Mouse (Mus musculus) gastrocnemius, postnatal 14 days (tissue): ENCODE data around the gene Foxp1. TPM values are rescaled to one million over a fixed set of nuclear protein-coding genes. Genes with fewer than 3 reads are reported as not detected.

Source experiments
- DNase-seq: peaks from one replicate; pipeline ENCODE4 v3.0.0; 2021; ENCODE audit warnings: mixed read lengths
- intact Hi-C: fragments of 180-260 bp; cut with DNase I; formaldehyde crosslinking; loops from one replicate; pipeline ENCODE4 v1.15.1; 2025; ENCODE audit warnings: low total_unique reads
- total RNA-seq, 2 experiments: library from RNA; stranded (reverse); gene quantifications; 2 replicates each; pipeline ENCODE4 v1.2.3; 2021

Gene Foxp1
- total RNA-seq, 2 experiments from 2014 or later = 18.0 to 20.7 TPM

DNA sequence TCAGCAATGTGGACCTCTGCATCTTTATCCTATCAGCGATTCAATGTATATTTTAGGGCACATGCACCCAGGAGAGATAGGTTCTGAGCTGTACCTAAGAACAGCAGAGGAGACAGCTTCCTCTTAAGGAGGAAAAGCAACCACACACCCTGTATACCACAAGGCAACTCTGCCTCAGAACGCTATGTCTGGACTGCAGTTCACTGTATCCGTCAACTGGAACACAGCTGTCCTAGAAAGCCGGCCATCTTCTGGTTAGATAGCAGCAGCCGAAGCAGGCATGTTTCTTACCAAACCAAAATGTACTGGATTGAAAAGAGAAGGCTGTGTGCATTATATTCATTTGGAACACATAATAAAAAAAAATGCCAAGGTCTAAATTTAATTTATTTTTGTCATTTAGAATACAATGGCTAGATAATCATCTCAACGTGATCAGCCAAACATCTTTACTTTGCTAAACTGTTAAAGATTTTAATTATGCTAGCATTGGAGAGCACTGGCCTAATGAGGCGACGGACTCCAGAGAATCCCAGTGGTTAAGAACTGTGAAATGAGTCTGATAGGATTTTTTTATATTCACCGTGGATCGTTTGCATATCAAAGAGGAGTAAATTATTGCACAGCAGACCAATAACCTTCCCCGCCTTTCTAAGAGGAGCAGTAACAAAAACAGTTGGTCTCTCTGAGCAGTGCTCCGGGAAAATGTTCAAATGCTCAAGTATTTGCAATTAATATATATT, 518.1 kb downstream of the Foxp1 start:
- intact Hi-C loops = no loop called here
- DNase-seq = no peak

DNA sequence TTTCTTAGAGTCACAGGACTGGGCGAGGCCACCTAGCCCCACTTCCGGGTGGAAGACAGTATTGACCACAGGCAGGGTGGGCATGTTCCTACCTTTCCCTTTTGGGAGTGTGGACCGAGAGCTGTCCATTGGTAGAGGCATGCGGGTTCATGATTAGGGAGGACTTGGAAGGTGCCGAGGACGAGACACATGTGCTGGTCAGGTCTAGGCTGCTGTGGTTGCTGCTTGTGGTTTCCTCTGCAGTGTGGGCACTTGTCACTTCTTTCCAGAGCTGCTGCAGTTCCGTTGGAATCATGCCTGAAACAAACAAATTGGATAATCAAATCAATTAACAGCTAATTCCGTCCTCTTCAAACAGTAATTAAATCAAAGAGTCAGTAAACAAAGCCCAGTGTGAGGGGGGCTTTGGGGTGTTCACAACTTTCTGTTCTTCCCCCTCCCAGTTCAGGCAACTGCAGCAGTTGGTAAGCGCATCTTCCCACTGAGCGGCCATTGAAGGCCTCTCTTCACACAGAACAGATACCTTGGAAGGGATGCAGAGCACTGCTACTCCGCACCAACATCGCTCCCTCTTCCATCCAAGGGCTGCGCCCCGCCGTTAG, 519.3 kb downstream of the Foxp1 start:
- intact Hi-C loops = no loop called here
- no peak for DNase-seq

DNA sequence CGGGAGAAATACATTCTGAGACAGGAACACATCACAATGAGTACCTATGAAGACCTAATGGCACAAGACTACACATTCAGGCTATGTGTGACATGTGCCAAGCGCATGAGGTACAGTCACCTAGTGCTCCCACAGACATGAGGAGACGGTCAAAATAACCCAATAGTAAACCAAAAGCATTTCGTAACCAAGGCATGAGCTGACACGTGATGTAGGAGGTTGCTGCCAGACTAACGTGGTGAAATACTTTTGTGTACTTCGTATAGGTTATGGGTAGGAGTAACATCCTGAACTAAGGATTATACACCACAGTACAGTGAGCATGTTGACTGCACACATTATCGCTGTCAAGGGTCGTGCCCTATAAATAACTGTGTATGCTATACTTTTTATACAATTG, 520.9 kb downstream of the Foxp1 start:
- no peak for DNase-seq
- intact Hi-C loops = no loop called here

DNA sequence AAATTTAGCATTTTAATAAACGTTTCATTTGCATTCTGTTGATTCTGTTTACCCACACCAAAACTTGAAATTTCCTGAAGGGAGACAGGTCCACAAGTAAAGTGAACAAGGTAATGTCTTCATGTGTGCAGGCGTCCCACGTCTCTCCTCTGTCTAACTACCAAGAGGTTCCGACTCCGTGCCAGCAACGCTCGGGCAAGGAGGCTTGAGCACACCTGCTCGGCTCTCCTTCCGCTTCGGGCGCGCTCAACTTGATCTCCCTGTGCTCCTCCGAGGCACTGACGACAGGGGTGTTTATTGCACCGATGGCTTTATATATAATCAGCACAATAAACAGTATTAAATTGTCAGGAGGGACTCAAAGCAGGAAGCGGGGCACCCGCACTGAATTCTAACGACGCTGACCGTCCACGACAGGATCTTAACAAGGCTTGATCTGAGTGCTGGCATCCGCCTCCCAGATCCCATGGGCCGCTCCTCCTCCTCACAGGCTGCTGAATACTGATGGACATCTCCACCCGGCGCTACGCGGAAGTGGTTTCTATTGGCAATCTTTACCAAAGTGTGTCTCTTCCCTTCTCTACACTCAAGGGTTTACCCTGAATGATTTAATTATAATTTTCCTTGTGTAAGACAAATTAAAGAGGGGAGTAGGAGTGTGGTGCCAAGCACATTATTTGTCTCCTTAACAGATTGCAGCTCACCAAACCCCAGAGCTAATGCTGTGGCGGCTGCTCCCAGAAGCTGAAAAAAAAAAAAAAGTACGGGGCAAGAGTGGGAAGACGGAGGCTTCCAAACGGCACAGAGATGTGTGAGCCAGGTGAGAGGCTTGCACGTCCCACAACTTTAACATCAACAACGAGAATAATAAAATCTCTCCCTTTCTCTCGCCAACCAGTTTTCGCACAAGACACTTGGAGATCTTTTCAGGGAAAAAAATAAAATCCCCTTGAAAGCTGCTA, 523.3 kb downstream of the Foxp1 start:
- no peak for DNase-seq
- intact Hi-C loops = no loop called here

DNA sequence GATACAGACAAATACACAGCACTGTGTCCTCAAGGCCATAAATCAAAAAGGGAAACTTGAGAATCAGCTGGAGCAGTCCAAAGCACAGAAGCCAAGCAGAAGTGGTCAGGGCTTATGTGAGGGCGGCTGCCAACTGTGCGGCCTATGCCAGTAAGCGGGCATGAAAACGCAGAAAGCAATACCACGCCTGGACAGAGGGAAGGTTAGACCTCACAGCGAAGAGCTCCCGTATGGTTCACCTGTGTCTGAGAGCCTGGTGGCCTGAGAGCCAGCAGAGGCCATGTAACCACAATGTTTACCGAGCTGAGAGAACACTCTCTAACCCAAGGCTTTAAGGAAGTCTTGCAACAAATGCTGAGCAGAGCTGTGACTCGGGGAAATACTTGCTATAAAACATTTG, 524.8 kb downstream of the Foxp1 start:
- peak; percentile 68 for DNase-seq

DNA sequence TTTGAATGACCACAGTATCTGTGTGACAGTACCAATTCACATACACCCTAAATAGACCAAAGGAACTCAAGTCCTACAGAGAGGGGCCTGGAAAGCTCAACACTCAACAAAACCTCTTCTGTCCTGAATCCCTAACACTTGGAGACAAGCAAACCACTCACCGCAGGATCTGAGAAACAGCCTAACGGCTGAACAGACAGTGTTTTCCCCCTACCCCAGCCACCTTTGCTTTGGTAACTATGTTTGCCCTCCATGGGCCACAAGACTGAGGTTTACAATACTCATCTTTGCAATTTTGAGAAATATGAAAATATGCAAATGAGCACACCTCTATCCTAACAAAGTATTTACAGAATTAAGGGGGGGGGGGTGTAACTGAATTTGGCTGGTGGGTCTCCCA, 525.7 kb downstream of the Foxp1 start:
- intact Hi-C loops = no loop called here
- DNase-seq = no peak

More for the DNA sequence above, 524.8 kb downstream of the Foxp1 start:
- intact Hi-C loops = no loop called here

DNA sequence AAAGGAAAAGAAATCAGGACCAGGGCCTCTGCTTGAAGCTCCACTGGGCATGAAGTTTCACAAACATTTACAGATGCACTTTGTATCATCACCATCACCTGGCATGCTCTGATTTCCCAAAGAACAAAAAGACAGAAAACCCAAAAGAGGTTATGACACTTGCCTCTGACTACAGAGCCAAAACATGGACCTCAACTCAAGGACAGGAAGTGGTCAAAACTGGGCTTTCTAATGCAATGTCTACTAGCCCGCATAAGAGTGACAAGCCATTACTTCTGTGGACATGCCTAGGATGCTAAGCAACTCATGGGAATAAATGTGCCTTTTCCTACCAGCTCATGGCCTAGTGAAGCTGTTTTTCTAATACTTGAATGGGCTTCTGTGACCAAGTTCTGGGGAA, 526.2 kb downstream of the Foxp1 start:
- no peak for DNase-seq
- intact Hi-C loops = no loop called here

DNA sequence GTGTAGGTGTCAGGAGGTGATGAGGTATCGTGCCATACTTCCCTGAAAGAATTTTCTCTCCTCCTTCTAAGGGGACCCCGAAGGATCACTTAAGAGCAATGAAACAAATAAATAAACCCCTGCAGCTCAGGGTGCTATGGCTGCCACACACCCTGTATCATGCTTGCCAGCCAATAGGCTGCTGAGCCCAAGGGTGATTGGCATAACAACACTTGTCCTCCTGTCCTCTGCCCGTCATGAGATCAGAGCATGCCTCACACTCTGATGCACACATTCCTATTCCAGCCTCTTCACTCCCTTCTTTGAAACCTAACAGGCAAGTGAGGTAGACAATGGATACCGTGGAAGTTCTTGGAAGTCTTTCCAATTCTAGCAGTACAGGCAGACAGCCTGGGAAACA, 526.8 kb downstream of the Foxp1 start:
- no peak for DNase-seq
- intact Hi-C loops = no loop called here

DNA sequence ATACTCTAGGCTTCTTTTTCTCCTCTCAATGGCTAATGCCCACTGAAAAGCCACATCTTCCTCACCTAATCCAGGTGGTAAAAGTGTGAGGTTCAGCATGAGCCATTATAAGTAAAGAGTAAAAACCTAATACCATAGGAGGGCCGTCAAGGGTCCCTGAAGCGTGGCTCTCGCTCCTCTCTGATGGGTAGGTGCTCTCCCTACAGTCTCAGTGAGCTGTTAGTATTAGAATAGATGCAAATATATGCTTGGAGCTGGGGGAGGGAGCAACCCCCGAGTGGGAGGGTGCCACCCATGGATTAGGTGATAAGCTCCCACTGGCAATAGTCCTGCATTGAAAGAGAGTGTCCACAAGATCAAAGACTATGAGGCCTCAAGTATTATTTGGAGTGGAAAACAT, 527.6 kb downstream of the Foxp1 start:
- DNase-seq = no peak
- intact Hi-C loops = no loop called here

DNA sequence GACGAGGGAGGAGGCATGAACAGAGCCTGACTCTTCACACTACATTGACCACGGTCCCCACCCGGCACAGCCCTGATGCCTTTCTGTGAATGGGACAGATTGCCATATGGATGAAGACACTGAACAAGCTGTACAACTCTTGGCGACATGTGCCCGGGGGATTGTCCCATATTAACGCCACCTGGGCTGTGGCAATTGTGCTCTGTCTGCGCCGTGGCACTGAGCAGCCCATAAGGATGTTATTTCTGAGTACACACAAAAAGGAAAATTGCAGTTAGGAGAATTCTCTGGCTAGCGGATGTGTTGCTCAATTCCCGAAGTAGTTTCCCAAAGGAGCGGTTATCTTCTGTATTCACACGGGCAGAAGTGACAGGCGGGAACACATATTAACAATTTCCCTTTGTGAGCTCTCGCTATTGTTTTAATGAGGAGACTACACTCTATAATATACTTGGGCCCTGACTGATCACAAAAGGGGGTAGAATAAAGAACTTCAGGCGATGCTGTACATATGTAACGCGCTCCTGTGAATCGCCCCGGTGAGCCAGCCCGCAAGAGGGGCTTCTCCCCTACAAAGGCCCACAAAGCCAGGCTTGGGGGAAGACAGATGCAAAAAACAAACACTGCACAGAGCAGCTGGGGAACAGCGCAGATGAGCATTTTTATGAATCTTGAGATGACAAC, 528.3 kb downstream of the Foxp1 start:
- intact Hi-C loops = no loop called here
- no peak for DNase-seq

DNA sequence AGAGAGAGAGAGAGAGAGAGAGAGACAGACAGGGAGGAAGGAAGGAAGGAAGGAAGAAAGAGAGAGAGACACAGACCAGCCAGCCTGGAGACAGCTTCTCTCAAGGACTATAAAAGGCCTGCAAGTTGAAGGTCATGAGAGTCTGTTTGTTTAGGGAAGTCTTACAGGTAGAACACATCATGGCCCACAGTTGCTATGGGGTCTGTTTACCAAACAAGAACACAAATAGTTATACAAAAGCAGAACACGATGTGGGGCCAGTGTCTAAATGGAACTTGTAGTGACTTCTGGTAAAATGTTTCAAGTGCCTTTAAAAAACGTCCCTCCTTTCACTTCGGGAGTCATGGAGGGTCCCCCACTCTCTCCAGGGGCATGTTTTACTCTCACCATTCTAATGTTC, 529.3 kb downstream of the Foxp1 start:
- intact Hi-C loops = no loop called here
- DNase-seq = no peak

DNA sequence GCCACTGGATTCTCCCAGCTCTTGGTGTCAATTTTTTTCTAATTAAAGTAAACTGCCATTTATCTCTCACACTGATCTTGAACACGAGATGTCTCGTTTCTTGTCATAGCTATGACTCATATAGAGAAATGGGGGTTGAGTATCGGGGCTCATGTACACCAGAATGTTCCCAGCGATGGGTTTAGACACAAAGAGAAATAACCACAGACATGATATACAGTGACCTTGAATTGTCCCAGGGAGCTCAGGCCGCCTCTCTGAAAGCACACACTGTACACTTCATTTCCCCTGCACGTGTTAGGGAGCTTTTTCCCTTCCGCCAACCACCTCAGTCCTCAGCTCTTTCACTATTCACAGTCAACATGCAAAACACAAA, 529.8 kb downstream of the Foxp1 start:
- no peak for DNase-seq
- intact Hi-C loops = no loop called here

DNA sequence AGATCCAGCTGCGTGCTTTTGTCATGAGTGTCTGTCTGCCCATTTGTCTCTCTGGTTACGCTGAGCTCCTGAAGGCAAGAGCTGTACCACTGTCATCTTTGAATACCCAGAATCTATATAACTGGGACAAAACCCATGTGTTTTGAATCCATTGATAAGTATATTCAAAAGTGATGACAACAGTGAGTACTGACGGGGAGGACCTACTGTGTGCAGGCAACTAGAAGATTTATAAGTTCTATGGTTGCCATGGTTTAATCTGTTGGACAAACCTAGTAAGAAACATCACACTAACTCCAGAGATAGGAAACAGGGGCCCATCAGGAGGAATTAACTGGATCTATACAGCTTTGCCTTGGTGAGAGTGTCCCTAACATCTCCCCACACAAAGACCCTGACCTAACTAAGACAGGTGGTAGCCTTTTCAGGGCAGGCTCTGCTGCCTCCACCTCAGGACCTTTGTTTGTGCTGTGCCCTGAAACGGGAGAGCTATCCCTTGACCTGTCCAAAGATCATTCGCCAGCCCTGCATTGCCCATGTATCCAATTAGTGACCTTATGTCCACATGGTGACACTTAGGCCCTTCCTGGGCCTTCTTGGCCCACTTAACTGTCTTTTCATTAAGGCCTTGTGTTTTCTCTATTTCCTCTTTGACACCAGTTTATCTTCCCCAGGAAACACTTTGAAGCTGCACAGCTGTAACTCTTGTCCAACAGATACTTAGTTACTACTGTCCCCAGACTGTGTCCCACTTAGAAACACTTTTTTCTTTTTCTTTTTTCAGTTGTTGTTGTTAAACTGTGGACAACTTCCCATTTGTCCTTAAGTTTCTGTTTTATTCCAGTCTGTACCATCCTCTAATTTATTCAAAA, 530.4 kb downstream of the Foxp1 start:
- no peak for DNase-seq
- intact Hi-C loops = no loop called here

DNA sequence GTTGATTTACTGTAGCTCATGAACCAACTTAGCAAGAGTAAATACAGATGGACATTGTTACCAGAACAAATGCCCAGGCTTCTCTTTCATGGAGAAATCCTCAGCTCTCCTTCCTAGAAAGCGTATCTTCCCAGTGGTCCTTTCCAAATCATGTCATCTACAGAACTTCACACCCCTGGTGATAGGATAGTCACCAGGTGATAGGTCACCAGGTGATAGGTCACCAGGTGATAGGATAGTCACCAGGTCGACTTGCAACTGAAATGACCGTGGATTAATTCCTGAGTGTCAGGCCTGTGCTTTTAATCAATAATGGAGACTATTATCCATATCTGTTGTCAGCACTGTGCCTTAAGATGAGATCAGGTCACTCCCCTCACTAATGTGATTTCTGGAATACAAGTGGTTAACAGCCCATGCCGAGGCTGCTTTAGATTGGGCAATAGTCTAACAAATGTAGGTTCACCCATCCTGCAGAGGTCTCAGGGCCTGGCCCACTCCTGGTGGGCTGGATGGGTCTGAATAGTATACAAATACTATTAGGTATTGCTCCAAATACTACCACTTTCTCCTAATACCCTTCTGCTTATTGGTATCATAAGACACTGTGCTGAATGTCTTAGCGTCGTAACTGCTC, 534.9 kb downstream of the Foxp1 start:
- no peak for DNase-seq
- intact Hi-C loops = no loop called here

DNA sequence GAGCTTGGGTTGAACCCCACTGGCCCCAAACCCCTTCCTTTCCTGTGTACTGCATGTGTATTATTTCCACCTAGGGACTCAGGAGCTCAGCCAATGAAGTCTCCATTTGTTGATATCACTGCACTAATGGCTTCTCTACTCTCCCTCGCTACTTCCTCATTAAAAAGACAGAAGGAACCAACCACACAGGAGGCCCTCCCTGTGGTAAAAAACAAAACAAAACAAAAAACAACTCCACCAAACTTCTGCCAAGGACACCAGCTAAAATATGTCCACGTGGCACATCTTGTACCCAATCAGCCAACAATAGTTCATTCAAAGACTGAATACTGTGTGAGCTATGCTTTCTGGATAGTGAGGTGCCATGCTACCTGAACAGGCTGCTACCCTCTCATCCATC, 537.1 kb downstream of the Foxp1 start:
- DNase-seq = no peak
- intact Hi-C loops = no loop called here

DNA sequence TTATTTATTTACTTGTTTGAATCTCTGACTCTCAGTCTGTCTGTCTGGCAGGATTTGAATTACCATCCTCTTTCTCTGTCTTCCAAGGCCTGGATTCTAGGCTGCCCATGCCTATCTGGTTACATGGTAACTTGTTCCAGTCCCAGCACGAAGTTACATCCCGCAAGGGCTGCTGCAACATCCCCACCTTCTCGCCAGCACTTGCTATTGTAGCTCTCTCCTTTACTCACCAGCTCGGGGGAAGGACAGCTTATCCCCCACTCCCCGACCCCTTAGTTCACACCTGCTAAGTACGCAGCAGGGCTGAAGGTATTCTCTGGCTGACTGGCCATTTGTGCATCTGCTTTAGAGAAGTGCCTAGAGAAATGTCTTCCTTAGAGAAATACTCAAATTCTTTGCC, 537.9 kb downstream of the Foxp1 start:
- DNase-seq = no peak
- intact Hi-C loops = no loop called here

DNA sequence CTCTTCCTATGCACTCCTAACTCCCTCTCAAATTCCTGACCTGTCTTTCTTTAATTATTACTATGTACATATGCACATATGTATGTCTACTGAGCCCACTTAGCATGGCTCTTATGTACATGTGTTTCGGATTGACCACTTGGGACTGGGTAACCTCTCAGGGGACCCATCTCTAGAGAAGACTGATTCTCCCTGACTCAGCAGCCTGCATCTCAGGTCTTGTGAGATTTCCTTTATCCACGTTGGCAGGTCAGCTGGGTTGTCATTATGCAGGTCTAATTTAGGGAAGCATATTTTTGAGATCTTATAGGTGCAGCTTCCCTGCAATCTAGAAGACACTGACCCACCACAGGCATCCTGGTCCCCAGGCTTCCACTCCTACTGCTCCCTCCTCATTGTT, 538.5 kb downstream of the Foxp1 start:
- intact Hi-C loops = no loop called here
- no peak for DNase-seq

DNA sequence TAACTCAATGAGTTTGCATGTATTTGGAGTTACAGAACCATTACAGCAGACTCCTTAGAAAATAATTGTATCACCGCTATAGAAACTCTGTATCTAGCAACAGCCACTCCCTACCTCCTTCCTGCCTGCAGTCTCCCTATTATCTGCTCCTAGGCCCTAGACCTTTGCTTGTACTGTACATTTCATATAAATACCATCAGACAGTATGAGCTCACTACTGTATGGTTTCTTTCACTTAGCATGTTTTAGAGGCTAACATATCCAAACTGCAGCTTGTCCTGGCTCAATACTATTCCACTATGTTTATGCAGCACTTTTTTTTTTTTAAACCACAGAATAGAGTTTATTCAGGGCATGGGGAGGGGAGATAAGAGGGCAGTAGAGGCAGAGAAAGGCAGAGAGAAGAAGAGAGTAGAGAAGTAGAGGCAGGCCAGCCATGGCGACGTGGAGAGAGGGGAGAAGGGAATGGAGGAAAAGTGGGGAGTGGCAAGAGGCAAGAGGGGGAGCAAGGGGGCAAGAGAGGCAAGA, 539.1 kb downstream of the Foxp1 start:
- intact Hi-C loops = no loop called here
- DNase-seq = no peak
